Mouse (Mus musculus) lung, embryonic 15.5 days (tissue): Measurements from ENCODE around the gene Olfr420. TPM values are rescaled to one million over a fixed set of nuclear protein-coding genes. Genes with fewer than 3 reads are reported as not detected.

Source experiments
- ATAC-seq: fragments of 200-750 bp; cut with Nextera tagmentation; 2 replicates; pipeline ENCODE4 v1.8.0; 2017; ENCODE audit warnings: moderate number of reproducible peaks, borderline replicate concordance; ENCODE audit not compliant: low FRiP score, low TSS enrichment; ENCODE audit errors: extremely low read depth
- H3K27ac ChIP-seq: fragments of 300-500 bp; sonication (generic); 2 replicates; pipeline ENCODE4 v1.5.1; 2015; ENCODE audit warnings: moderate library complexity, mild to moderate bottlenecking, inconsistent platforms
- H3K27me3 ChIP-seq: fragments of 300-500 bp; sonication (generic); 2 replicates; pipeline ENCODE4 v1.6.1; 2015; ENCODE audit warnings: inconsistent platforms
- H3K36me3 ChIP-seq: fragments of 300-500 bp; sonication (generic); 2 replicates; pipeline ENCODE4 v1.6.1; 2015; ENCODE audit warnings: inconsistent platforms
- H3K4me1 ChIP-seq: fragments of 300-500 bp; sonication (generic); 2 replicates; pipeline ENCODE4 v1.6.1; 2015; ENCODE audit warnings: inconsistent platforms
- H3K4me2 ChIP-seq: fragments of 300-500 bp; sonication (generic); 2 replicates; pipeline ENCODE4 v1.6.1; 2015; ENCODE audit warnings: inconsistent platforms, mild to moderate bottlenecking, moderate library complexity
- H3K4me3 ChIP-seq: fragments of 300-500 bp; sonication (generic); 2 replicates; pipeline ENCODE4 v1.5.1; 2015; ENCODE audit warnings: mild to moderate bottlenecking, inconsistent platforms
- H3K9ac ChIP-seq: fragments of 300-500 bp; sonication (generic); 2 replicates; pipeline ENCODE4 v1.6.1; 2015; ENCODE audit warnings: inconsistent platforms
- H3K9me3 ChIP-seq: fragments of 300-500 bp; sonication (generic); 2 replicates; pipeline ENCODE4 v1.6.1; 2016; ENCODE audit warnings: inconsistent platforms
- WGBS: fragments of 180-500 bp; shearing (Covaris S2); methylation state at CpG from one replicate; pipeline ENCODE4 v1.1.7; 2015; 5-methylcytosine and 5-hydroxymethylcytosine counted together
- polyA plus RNA-seq: library from polyadenylated mRNA; unstranded; fragments of >200 nt; fragmentation: Nextera tagmentation; extraction: Ambion mirVana; gene quantifications from 2 replicates; pipeline ENCODE4 v1.2.1, GENCODE M21; 2015

The Olfr420 gene
- polyA plus RNA-seq, 1 experiment from 2014 or later: not detected

DNA sequence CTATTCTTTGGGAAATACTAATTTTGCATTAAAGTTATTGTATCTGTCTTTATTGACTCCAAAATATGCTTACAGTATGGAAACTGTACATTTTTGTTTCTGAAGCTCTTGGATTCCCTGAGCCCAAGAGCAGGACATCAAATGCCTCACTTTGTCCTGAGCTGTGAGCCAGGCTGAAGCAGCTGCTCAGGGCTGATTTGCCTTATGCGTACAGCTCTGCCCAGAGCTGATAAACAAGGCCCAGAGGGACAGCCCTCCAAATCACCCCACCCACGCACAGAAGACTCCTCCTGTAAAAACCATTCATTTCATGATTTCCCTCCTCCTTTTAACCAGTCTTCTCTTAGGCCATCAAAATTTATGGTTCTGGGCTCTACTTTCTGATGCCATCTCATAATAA is 16.1 kb downstream of the Olfr420 start:
- H3K27me3 ChIP-seq: no peaks in the 10 kb centered on the region
- no peaks in the 10 kb centered on the region for H3K4me1 ChIP-seq
- H3K4me2 ChIP-seq: no peak overlapping the region
- peak; percentile 77; the same call in 1 of the 2 replicates for ATAC-seq
- H3K27ac ChIP-seq: no peak overlapping the region
- H3K4me3 ChIP-seq: no peak overlapping the region
- H3K9ac ChIP-seq: no peak overlapping the region
- no peaks in the 10 kb centered on the region for H3K36me3 ChIP-seq
- no peaks in the 10 kb centered on the region for H3K9me3 ChIP-seq
- WGBS: 37% methylated on average over 2 of the region's 2 CpGs

DNA sequence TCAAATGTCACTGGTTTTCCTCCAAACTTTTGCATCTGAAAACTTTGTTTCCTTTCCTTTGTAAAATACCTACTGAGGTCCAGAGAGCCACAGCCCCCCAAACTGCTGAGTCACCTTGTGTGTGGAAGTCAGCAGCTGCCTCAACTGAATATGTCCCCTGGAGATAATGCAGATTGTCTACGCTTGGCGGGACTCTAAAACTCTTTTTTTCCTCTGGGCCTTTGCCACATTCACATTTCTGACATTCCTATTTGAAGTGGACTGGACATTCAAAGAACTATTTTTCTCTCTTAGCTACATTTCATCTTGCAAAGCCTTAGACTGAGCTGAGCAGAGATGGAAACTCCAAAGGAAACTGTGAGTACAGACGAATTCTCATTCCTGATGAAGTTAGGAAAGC is 17.2 kb downstream of the Olfr420 start, which contains the start of gene Spta1:
TSS of gene Spta1 (plus strand) at position 172 of the 400 bp plus-strand sequence.
- no peaks in the 10 kb centered on the region for H3K9me3 ChIP-seq
- H3K4me1 ChIP-seq: no peaks in the 10 kb centered on the region
- no peak for ATAC-seq
- no peaks in the 10 kb centered on the region for H3K27me3 ChIP-seq
- no peak within 1 kb of the TSS for H3K27ac ChIP-seq
- 30% methylated on average over 3 of the region's 3 CpGs for WGBS
- no peak within 1 kb of the TSS for H3K9ac ChIP-seq
- no peaks in the 10 kb centered on the region for H3K36me3 ChIP-seq
- no peak within 1 kb of the TSS for H3K4me2 ChIP-seq
- H3K4me3 ChIP-seq: no peak within 1 kb of the TSS

DNA sequence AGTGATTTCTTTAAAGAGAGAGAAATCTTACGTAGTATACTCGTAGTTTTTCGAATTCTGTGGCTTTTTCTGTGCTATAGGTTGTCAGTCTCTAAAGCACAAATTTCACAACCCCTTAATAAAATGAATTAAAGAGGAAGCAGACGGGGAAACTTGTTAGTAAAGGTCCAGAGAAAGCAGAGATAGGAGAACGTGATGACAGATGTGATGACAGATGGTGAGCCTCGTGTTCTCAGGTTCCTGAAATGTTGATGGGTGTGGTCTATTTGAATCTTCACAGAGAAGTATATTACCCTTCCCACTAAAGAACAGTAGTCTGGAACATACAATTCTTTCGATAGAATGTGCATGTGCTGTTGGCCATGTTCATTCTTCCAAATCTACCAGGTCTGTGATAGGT is 49.3 kb downstream of the Olfr420 start:
- Histone ChIP-seq H3K36me3 (no peaks in the 10 kb centered on the region), H3K4me1 (no peaks in the 10 kb centered on the region)
- 57% methylated on average over 7 of the region's 7 CpGs for WGBS

More for the DNA sequence above, 49.3 kb downstream of the Olfr420 start:
- Histone ChIP-seq H3K9me3 (no peaks in the 10 kb centered on the region), H3K4me2 (no peak overlapping the region), H3K4me3 (no peak overlapping the region), H3K9ac (no peak overlapping the region), H3K27ac (no peak overlapping the region), H3K27me3 (no peaks in the 10 kb centered on the region)
- no peak for ATAC-seq

Other genes with a start within 250 kb of the Olfr420 start
- 0.67 and 1.4 TPM in 2 replicates for gene Ifi211, start 242.6 kb upstream of the Olfr420 start, polyA plus RNA-seq
- gene Mndal, start 213.1 kb upstream of the Olfr420 start, polyA plus RNA-seq: 1.6 and 3.0 TPM in 2 replicates
- 1.5 and 1.7 TPM in 2 replicates for gene Ifi203, start 213.0 kb upstream of the Olfr420 start, polyA plus RNA-seq
- gene Ifi202b, start 172.9 kb upstream of the Olfr420 start, polyA plus RNA-seq: not detected in 2 replicates
- 0.24 and 0.58 TPM in 2 replicates for gene Ifi205, start 123.8 kb upstream of the Olfr420 start, polyA plus RNA-seq
- not detected in 2 replicates for gene Olfr433, start 114.9 kb upstream of the Olfr420 start, polyA plus RNA-seq
- gene Olfr432, start 106.4 kb upstream of the Olfr420 start, polyA plus RNA-seq: not detected in 2 replicates
- gene Olfr430, start 89.0 kb upstream of the Olfr420 start, polyA plus RNA-seq: not detected in 2 replicates
- gene Olfr429, start 71.3 kb upstream of the Olfr420 start, polyA plus RNA-seq: not detected in 2 replicates
- not detected in 2 replicates for gene Olfr427, start 58.7 kb upstream of the Olfr420 start, polyA plus RNA-seq
- not detected in 2 replicates for gene Olfr231, start 34.5 kb upstream of the Olfr420 start, polyA plus RNA-seq
- gene Olfr424, start 24.1 kb upstream of the Olfr420 start, polyA plus RNA-seq: not detected in 2 replicates
- gene Spta1, start 17.1 kb downstream of the Olfr420 start, polyA plus RNA-seq: 0.54 and 0.62 TPM in 2 replicates
- not detected in 2 replicates for gene Olfr419, start 96.4 kb downstream of the Olfr420 start, polyA plus RNA-seq
- not detected in 2 replicates for gene Mptx1, start 174.9 kb downstream of the Olfr420 start, polyA plus RNA-seq
- gene Olfr417, start 209.5 kb downstream of the Olfr420 start, polyA plus RNA-seq: not detected in 2 replicates
- gene Olfr248, start 235.4 kb downstream of the Olfr420 start, polyA plus RNA-seq: not detected in 2 replicates